Mouse (Mus musculus) regulatory T cell (primary cell): ENCODE measurements around the gene Mtch2.
"Not testable (repeated sequence)": the region's sequence is repeated elsewhere in the genome, so short reads cannot be mapped to it uniquely, and the experiment has no call there.

Experiments used
- in situ Hi-C: fragments of 300-600 bp; cut with MboI, MseI; formaldehyde crosslinking; loops from one replicate; pipeline ENCODE4 v1.15.1; 2025; ENCODE audit warnings: high pct_unique_total_duplicates

Gene Mtch2

GRCm38 (mm10) chr2:90846955-90847680, at the start of gene Mtch2:
Gene Mtch2, plus strand, starts transcription at chr2:90847155.
- in situ Hi-C loops = no loop called here

- in situ Hi-C loops = no loop called here
These were observed 38.5 kb upstream of the Mtch2 start for GRCm38 (mm10) chr2:90808241-90809126.

DNA sequence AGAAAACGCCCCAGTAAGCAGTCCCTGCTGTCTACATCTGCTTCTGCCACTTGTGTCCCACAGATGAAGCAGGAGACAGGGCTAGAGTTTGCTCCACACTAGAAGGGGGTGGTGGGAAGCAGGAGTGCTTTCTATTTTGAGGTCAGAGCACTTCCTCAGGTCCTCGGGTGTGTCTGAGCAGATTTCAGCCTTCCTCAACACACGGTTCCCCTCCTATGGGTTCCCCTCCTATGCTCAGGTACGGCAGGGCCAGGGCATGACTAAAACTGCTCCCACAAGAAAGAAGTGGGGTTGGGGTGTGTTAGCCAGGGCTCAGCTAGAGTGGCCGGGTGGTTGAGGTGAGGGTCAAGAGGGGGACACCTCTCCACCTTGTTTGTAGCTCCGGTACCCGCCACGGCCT, 36.2 kb upstream of the Mtch2 start:
- in situ Hi-C loops = no loop called here

GRCm38 (mm10) chr2:90815266-90815665, 31.7 kb upstream of the Mtch2 start:
- in situ Hi-C loops = no loop called here

DNA sequence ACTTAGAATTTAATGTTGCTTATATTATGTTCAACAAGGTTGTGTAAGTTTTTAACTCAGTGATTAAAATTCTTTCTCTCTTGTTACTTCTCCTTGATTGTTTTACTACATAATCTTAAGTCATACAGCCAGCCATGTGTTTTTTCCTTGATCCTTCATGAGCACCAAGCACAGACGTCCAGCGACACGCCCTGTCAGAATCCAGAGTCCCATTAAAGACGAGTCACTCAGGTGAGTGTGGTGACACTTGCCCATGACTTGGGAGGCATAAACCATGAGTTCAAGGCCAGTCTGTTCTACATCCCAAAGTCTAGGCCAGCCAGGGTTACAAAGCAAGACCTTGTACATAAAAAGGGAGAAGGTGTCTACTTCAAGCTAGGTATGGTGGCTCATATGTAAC, 30.8 kb upstream of the Mtch2 start:
- in situ Hi-C loops = no loop called here

- in situ Hi-C loops = no loop called here
These were observed 28.2 kb upstream of the Mtch2 start for GRCm38 (mm10) chr2:90818710-90819109.

DNA sequence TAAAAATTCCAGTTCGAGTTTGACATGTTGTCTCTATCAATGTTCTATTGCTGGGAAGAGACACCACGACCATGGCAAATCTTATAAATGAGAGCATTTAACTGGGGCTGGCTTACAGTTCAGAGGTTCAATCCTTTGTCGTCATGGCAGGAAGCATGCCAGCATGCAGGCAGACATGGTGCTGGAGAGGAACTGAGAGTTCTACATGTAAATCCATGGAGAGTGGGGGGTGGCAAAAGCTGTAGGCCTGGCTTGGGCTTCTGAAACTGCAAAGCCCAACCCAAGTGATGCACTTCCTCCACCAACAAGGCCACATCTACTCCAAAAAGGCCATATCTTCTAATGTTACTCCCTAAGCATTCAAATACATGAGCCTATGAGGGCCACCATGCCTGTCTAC, 26.1 kb upstream of the Mtch2 start:
- in situ Hi-C loops = no loop called here

DNA sequence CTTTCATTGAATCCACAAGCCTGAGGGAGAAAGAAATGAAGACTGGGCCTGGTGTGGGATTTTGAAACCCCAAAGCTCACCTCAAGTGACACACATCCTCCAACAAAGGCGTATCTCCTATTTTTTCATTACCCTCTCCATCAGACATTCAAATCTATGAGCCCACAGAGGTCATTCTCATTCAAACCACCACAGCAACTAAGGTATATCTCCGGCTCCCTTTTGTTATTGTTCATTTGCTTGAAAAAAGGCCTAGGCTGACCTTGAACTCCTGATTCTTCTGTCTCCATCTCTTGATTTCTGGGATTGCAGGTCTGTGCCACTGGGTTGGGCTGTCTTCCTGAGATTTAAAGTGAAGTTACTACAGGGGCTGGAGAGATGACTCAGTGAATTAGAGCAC, 24.0 kb upstream of the Mtch2 start:
- in situ Hi-C loops = no loop called here

DNA sequence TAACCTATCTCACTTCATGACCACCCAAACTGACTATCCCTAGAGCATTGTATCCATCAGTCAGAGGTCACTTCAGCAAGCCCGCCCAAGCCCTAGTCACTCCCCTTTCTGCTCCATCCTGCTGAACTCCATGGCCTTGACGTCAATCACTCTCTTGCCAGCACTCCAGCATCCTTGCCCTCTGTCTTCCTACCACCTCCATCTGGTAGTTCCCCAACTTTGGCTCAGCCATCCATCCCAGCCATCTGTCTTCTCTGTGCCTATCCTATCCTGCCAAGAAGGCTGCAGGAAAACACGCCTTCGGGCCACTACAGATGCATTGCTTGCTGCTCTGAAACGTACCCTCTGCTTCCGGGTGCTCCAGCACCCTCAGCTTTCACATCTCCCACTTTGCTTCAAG, 23.2 kb upstream of the Mtch2 start:
- in situ Hi-C loops = no loop called here

DNA sequence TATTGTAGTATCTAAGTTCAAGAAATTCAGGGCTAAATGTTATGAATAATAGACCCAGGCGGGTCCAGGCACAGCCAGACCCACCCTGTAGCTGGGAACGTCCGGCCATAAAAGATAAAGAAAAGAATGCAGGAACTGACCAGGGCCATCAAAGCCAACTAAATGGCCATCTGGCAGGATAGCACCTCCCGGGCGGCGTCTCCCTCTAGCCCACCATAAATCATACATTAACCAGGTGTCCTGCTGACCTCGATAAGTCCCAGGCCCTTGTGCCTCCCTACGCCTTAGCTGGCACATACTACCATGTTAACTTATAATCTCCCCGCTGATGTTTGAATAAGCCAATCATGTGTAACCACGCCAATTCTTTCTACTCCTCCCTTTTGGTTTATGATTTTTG, 22.4 kb upstream of the Mtch2 start:
- in situ Hi-C loops = not testable (repeated sequence)

DNA sequence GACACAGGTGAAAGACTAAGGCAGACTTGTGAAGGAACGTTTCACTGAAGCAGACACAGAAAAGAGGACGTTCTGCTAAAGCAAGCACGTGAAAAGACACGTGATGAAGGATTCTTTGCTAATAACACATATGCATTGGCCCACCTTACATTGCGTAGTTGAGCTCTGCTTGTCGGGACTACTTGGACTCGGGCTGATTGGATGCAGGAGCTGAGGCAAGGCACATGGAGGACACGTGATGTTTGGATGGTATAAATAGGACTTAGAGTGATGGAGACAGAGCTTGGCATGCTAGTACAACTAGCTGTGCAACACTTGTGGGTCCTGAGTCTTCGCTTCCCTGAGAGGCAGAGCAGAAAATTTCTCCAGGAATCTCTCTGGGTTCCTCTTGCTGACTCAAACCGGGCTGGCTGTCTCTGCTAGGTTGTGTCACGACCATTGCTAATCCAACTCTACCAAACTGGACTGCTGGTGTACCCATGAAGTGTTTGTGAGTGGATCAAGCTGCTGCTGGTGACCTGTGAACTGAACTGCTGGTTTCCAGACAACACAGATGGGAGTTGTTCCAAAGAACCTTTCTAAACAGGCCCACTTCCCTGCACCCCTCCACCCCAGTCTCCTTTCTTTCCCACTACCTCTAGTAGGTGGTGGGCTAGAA, 21.3 kb upstream of the Mtch2 start:
- in situ Hi-C loops = no loop called here

DNA sequence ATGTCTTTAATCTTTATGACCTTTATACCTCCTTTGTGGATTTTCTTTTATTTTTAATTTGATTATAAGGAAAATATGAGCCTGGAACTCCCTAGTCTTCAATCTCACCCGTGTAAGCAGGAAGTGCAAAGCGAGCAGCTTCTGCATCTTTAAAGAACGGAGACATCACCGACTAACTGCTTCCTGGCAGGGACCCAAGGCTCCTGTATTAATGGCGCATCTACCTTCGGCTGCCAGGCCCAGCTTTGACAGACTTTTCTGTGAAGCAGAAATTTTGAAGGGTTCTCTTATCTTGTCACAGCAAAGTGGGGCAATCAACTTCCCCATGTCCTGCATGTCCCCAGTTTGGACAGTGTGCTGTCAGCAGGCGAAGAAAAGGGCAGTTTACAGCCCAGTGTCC, 18.2 kb upstream of the Mtch2 start:
- in situ Hi-C loops = no loop called here

DNA sequence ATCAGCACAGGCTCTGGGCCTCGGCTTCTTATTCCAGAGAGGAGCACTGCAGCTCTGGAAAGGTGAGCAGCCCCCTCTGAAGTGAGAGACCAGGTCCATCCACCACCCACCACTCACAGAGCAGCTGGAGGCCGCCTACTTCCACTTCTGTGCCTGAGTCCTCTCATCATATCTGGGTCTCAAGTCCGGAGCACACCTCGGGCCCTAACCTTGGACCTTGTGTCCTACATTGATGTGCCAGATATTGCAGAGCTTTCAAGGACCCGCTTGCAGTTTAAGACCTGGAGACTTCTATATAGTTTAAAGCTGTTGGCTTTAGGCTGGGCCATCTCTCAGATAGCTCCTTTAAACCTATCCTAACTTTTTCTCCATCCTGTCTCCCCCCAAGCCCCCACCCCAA, 13.5 kb upstream of the Mtch2 start:
- in situ Hi-C loops = no loop called here

DNA sequence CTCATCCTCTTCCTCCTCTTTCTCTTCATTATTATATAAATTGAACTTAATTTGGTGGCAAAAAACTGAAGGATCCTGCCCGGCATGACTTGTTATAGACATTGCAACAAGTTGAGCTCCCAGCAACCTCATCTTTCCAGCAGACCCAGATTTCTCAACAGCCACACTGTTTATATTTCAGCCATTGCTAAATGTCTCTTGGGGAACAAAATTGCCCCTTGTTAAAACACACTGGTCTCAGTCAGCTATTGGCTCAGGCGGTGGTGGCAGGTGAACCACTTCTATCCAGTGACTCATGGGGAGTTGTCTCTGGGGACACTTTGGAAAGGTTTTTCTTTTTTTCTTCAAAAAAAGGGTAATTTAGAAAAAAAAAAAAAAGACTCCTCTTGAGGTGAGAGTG, 8.3 kb upstream of the Mtch2 start:
- in situ Hi-C loops = no loop called here

GRCm38 (mm10) chr2:90843666-90844065, 3.3 kb upstream of the Mtch2 start:
- in situ Hi-C loops = no loop called here

- in situ Hi-C loops = no loop called here
These were observed 2.7 kb upstream of the Mtch2 start for GRCm38 (mm10) chr2:90844262-90844661.

- in situ Hi-C loops = no loop called here
These were observed 1.7 kb upstream of the Mtch2 start for GRCm38 (mm10) chr2:90845234-90845633.

- in situ Hi-C loops = no loop called here
These were observed 784 bp upstream of the Mtch2 start for GRCm38 (mm10) chr2:90846171-90846570.

DNA sequence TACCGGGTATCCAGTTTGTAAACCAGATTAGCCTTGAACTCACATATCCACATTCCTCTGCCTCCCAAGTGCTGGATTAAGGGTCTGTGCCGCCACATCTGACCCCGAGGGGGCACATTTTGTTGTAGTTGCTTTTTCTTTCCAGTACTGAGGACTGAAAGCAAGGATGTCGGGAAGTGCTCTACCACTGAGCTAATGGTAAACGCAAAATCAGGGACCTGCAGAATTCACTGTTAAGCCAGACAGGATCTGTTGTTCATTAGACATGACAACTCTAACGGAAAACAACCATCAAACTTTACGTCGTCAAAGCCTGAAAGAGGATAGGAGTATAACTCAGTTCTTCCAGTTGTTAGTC, 379 bp upstream of the Mtch2 start:
- in situ Hi-C loops = no loop called here

DNA sequence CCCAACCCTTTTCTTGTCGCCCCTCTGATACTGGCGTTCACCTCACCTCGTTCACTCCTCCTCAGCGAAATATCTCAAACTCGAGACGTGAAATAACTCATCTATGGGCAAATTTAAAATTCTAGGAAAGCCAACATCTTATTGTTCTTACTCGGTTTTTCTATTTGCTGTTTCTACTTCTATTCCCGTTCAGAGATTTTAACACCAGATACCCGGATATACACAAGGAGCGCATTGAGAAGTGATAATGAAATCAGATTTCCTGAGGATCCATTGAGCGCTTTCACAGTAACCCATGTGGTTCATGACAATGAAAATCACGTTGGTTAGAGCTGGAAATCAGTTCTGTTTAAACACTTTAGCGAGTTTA, 711 bp downstream of the Mtch2 start:
- in situ Hi-C loops = no loop called here

DNA sequence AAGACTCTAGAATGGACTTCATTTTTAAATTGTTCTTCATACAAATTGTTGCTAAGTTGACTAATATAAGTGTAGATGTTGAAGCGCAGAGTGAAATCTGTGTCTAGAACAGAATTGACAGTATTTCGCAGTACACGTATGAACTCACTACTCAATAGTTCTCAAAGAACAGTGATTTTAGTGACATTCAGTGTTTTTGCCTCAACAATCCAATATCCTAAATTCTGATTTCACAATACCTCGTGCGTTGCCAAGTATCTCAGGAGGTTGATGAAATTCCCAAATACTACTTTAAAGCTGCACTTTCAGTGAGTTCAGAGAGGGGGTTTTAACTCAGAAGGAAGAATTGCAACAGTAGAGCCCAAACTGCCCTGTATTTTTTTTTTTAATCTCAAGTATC, 1.4 kb downstream of the Mtch2 start:
- in situ Hi-C loops = no loop called here

GRCm38 (mm10) chr2:90850401-90850800, 3.4 kb downstream of the Mtch2 start:
- in situ Hi-C loops = loop anchor here (10.0 kb wide), 1 partner anchor 146 kb away; no protein-coding TSS in a partner anchor

DNA sequence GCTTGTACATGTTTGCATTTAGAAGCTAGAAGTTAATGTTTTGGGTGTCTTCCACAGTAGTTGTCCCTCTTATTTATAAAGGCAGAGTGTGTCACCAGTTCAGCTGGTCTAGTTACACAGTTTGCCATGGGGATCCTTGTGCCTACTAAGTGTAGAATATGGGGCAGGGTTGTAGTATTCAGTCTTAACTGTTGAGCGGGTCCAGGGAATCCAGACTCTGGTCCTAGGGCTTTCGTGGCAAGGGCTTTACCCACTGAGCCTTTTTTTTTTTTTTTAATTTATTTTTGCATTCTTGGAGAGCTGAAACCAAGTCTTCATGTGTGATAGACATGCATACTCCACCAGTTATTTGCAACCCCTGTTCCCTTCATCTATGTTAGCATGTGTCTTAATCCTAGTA, 14.5 kb downstream of the Mtch2 start:
- in situ Hi-C loops = no loop called here
